Mouse (Mus musculus) kidney, embryonic 16.5 days (tissue): ENCODE measurements around the gene Abca7. TPM values are rescaled to one million over a fixed set of nuclear protein-coding genes. Genes with fewer than 3 reads are reported as not detected.

Source experiments
- ATAC-seq: fragments of 200-750 bp; cut with Nextera tagmentation; 2 replicates; pipeline ENCODE4 v1.8.0; 2017; ENCODE audit warnings: moderate TSS enrichment; ENCODE audit not compliant: low FRiP score, low TSS enrichment
- H3K27ac ChIP-seq: fragments of 300-500 bp; sonication (generic); 2 replicates; pipeline ENCODE4 v1.5.1; 2014; ENCODE audit warnings: low read length
- H3K27me3 ChIP-seq: fragments of 300-500 bp; sonication (generic); 2 replicates; pipeline ENCODE4 v1.6.1; 2014; ENCODE audit warnings: low read length, control low read depth, mixed read lengths; ENCODE audit not compliant: insufficient read depth
- H3K36me3 ChIP-seq: fragments of 300-500 bp; sonication (generic); 2 replicates; pipeline ENCODE4 v1.6.1; 2014; ENCODE audit warnings: low read length, control low read depth, mixed read lengths; ENCODE audit not compliant: insufficient read depth
- H3K4me1 ChIP-seq: fragments of 300-500 bp; sonication (generic); 2 replicates; pipeline ENCODE4 v1.6.1; 2014; ENCODE audit warnings: low read length, control low read depth, mixed read lengths; ENCODE audit not compliant: insufficient read depth
- H3K4me2 ChIP-seq: fragments of 300-500 bp; sonication (generic); replicated peaks from 2 replicates; pipeline ENCODE4 v1.6.1; 2014; ENCODE audit warnings: low read depth, low read length
- H3K4me3 ChIP-seq: fragments of 300-500 bp; sonication (generic); 2 replicates; pipeline ENCODE4 v1.5.1; 2014; ENCODE audit warnings: mild to moderate bottlenecking, low read length
- H3K9ac ChIP-seq: fragments of 300-500 bp; sonication (generic); replicated peaks from 2 replicates; pipeline ENCODE4 v1.6.1; 2014; ENCODE audit warnings: low read length
- H3K9me3 ChIP-seq: fragments of 300-500 bp; sonication (generic); 2 replicates; pipeline ENCODE4 v1.6.1; 2016; ENCODE audit warnings: low read length, control low read depth
- WGBS: fragments of 180-500 bp; shearing (Covaris S2); extraction: QIAGEN DNeasy Blood & Tissue Kit; methylation state at CpG from one replicate; pipeline ENCODE4 v1.1.7; 2014; 5-methylcytosine and 5-hydroxymethylcytosine counted together
- polyA plus RNA-seq: library from polyadenylated mRNA; unstranded; fragments of >200 nt; fragmentation: Nextera tagmentation; extraction: Ambion mirVana; gene quantifications from 2 replicates; pipeline ENCODE4 v1.2.1, GENCODE M21; 2015

Gene Abca7
- polyA plus RNA-seq, 1 experiment from 2014 or later, result 4.2 TPM

GRCm38 (mm10) chr10:80017361-80017760 lies 21.1 kb downstream of the Abca7 start:
- 64% methylated on average over 3 of the region's 3 CpGs for WGBS

DNA sequence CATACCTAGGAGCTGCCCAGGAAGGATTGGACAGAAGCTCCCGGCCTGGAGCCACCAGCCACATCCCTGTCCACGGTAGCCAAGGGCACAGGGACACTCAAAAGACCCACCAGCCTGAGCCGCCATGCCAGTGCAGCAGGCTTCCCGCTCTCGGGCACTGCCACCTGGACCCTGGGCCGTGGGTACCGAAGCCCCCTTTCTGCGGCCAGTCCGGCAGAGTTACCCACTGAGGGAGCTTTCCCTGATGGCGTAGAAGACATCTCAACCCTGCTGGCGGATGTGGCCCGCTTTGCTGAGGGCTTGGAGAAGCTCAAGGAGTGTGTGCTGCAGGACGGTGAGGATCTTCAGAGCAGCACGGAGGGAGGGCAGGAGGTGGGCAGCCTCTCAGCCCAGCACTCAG lies 21.5 kb downstream of the Abca7 start:
- ATAC-seq, result no peak
- Histone ChIP-seq H3K36me3 (no peaks in the 10 kb centered on the region), H3K27ac (no peak overlapping the region), H3K4me1 (peaks cover 19% of the 10 kb centered on the region), H3K9me3 (no peaks in the 10 kb centered on the region), H3K4me3 (no peak overlapping the region), H3K9ac (no peak overlapping the region), H3K27me3 (peaks cover 33% of the 10 kb centered on the region), H3K4me2 (no peak overlapping the region)
- 81% methylated on average over 14 of the region's 14 CpGs for WGBS

More at GRCm38 (mm10) chr10:80017361-80017760, 21.1 kb downstream of the Abca7 start:
- Histone ChIP-seq H3K4me3 (no peak overlapping the region), H3K27me3 (peaks cover 33% of the 10 kb centered on the region), H3K27ac (no peak overlapping the region), H3K4me1 (peaks cover 19% of the 10 kb centered on the region), H3K9ac (no peak overlapping the region), H3K4me2 (no peak overlapping the region), H3K9me3 (no peaks in the 10 kb centered on the region), H3K36me3 (no peaks in the 10 kb centered on the region)
- ATAC-seq, result no peak

- peak overlapping the region; percentile 41 for H3K4me3 ChIP-seq
- H3K4me2 ChIP-seq, result peak overlapping the region; percentile 49
- peak overlapping the region; percentile 71 for H3K27ac ChIP-seq
- peak; percentile 67 for ATAC-seq
- H3K36me3 ChIP-seq, result no peaks in the 10 kb centered on the region
- 5% methylated on average over 12 of the region's 15 CpGs for WGBS
- no peaks in the 10 kb centered on the region for H3K9me3 ChIP-seq
- peaks cover 19% of the 10 kb centered on the region for H3K4me1 ChIP-seq
- peaks cover 23% of the 10 kb centered on the region for H3K27me3 ChIP-seq
- peak overlapping the region; percentile 48 for H3K9ac ChIP-seq
Observed at GRCm38 (mm10) chr10:80018739-80019297, 22.5 kb downstream of the Abca7 start.

- H3K27ac ChIP-seq, result peak overlapping the region; percentile 71
- H3K4me3 ChIP-seq, result peak overlapping the region; percentile 41
- peaks cover 16% of the 10 kb centered on the region for H3K4me1 ChIP-seq
- H3K9me3 ChIP-seq, result no peaks in the 10 kb centered on the region
- peaks cover 15% of the 10 kb centered on the region for H3K27me3 ChIP-seq
- H3K4me2 ChIP-seq, result peak overlapping the region; percentile 49
- ATAC-seq, result peak; percentile 69; the same call in 1 of the 2 replicates
- 10% methylated on average over 20 of the region's 20 CpGs for WGBS
- H3K9ac ChIP-seq, result peak overlapping the region; percentile 48
- H3K36me3 ChIP-seq, result no peaks in the 10 kb centered on the region
Observed at GRCm38 (mm10) chr10:80019471-80020131, 23.3 kb downstream of the Abca7 start.

- peak overlapping the region; percentile 71; the same call in 1 of the 2 replicates for H3K27ac ChIP-seq
- peak overlapping the region; percentile 49 for H3K4me2 ChIP-seq
- peaks cover 16% of the 10 kb centered on the region for H3K4me1 ChIP-seq
- H3K4me3 ChIP-seq, result peak overlapping the region; percentile 41
- peak overlapping the region; percentile 48 for H3K9ac ChIP-seq
- H3K36me3 ChIP-seq, result no peaks in the 10 kb centered on the region
- no peaks in the 10 kb centered on the region for H3K9me3 ChIP-seq
- peaks cover 9% of the 10 kb centered on the region; the same call in 1 of the 2 replicates for H3K27me3 ChIP-seq
- 39% methylated on average over 11 of the region's 11 CpGs for WGBS
- no peak for ATAC-seq
Observed at GRCm38 (mm10) chr10:80020191-80020590, 23.9 kb downstream of the Abca7 start.

DNA sequence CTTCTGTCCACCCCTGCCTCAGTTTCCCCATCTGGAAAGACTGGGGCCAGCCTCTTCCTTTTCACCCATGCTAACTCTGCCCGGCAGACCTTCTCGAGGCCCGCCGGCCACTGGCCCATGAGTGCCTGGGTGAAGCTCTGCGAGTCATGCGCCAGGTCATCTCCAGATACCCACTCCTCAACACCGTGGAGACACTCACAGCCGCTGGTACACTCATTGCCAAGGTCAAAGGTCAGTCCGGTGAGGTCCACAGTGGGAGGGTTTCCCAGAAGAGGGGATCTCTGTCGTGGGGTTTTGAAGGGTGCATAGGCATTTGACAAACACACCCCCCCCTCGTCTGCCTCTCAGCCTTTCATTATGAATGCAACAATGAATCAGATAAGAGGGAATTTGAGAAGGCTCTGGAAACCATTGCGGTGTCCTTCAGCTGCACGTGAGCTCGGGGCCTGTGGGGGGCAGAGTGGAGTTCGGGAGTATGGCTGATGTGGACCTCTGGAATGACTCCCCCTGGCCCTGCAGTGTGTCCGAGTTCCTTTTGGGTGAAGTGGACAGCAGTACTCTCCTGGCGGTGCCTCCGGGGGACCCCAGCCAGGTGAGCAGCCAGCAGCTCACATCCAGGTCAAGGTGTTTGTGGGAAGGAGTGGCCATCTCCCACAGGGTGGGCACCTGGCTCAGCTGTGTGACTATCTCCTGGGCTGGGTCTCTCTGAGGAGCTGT lies 24.5 kb downstream of the Abca7 start:
- ATAC-seq, result no peak
- H3K9me3 ChIP-seq, result no peaks in the 10 kb centered on the region
- no peaks in the 10 kb centered on the region for H3K36me3 ChIP-seq
- peaks cover 16% of the 10 kb centered on the region for H3K4me1 ChIP-seq
- 0 out of 2 replicates have a peak, but pooled peaks cover 3% of the 10 kb centered on the region for H3K27me3 ChIP-seq
- H3K9ac ChIP-seq, result no peak overlapping the region; the same call in 1 of the 2 replicates
- peak overlapping the region; percentile 49 for H3K4me2 ChIP-seq
- peak overlapping the region; percentile 41 for H3K4me3 ChIP-seq
- 81% methylated on average over 18 of the region's 18 CpGs for WGBS
- no peak overlapping the region for H3K27ac ChIP-seq

- Histone ChIP-seq H3K9me3 (no peaks in the 10 kb centered on the region), H3K27ac (no peak overlapping the region), H3K4me2 (no peak overlapping the region), H3K9ac (no peak overlapping the region), H3K36me3 (no peaks in the 10 kb centered on the region), H3K27me3 (no peaks in the 10 kb centered on the region), H3K4me1 (peaks cover 16% of the 10 kb centered on the region), H3K4me3 (no peak overlapping the region)
- ATAC-seq, result no peak
- 83% methylated on average over 11 of the region's 13 CpGs for WGBS
Observed at GRCm38 (mm10) chr10:80021320-80021641, 25.0 kb downstream of the Abca7 start.

DNA sequence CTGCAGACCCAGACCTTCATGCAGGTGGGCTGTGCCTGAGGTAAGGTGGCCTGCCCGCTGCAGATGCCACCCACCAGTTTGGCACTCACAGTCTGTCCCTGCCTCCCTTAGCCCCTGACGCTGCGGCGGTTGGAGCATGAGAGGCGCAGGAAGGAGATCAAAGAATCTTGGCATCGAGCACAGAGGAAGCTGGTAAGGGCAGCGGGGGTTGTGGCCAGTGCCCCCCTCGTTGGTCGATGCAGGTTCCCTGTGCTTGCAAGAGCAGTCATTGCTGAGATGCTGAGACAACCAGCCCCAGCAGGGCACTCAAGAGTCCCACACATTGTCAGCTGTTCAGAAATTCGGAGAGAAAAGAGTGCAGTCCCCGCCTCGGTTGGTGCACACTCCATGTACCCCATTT lies 25.9 kb downstream of the Abca7 start:
- WGBS, result 90% methylated on average over 12 of the region's 12 CpGs
- no peaks in the 10 kb centered on the region for H3K36me3 ChIP-seq
- no peak overlapping the region for H3K4me2 ChIP-seq
- no peak overlapping the region for H3K9ac ChIP-seq
- no peaks in the 10 kb centered on the region for H3K9me3 ChIP-seq
- no peak overlapping the region for H3K4me3 ChIP-seq
- no peak for ATAC-seq
- H3K4me1 ChIP-seq, result peaks cover 16% of the 10 kb centered on the region
- H3K27ac ChIP-seq, result no peak overlapping the region
- H3K27me3 ChIP-seq, result no peaks in the 10 kb centered on the region

- no peak overlapping the region for H3K4me3 ChIP-seq
- no peak overlapping the region for H3K4me2 ChIP-seq
- no peaks in the 10 kb centered on the region for H3K36me3 ChIP-seq
- H3K27me3 ChIP-seq, result no peaks in the 10 kb centered on the region
- H3K9ac ChIP-seq, result no peak overlapping the region
- H3K4me1 ChIP-seq, result peaks cover 16% of the 10 kb centered on the region
- no peak for ATAC-seq
- 94% methylated on average over 8 of the region's 8 CpGs for WGBS
- no peaks in the 10 kb centered on the region for H3K9me3 ChIP-seq
- H3K27ac ChIP-seq, result no peak overlapping the region
Observed at GRCm38 (mm10) chr10:80022806-80023205, 26.5 kb downstream of the Abca7 start.

DNA sequence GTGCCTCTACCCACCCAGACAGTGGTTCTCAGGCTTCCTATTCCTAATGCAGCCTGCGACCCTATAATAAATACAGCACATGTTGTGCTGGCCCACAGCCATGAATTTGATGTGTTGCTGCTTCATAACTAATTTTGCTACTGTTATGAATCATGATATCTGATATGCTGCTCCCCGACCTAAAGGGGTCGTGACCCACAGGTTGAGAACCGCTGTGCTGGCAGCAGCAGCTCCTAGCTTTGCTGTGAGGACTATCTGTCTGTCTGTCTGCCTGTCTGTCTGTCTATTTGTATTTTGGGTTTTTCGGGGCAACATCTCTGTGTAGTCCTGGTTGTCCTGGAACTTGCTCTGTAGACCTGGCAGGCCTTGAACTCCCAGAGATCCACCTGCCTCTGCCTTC lies 27.5 kb downstream of the Abca7 start:
- H3K4me2 ChIP-seq, result no peak overlapping the region
- no peak overlapping the region for H3K9ac ChIP-seq
- no peaks in the 10 kb centered on the region for H3K36me3 ChIP-seq
- H3K4me3 ChIP-seq, result no peak overlapping the region
- H3K4me1 ChIP-seq, result peaks cover 12% of the 10 kb centered on the region
- no peak for ATAC-seq
- H3K27ac ChIP-seq, result no peak overlapping the region
- no peaks in the 10 kb centered on the region for H3K27me3 ChIP-seq
- 76% methylated on average over 5 of the region's 5 CpGs for WGBS
- no peaks in the 10 kb centered on the region for H3K9me3 ChIP-seq
